Mouse (Mus musculus) naive thymus-derived CD4-positive, alpha-beta T cell, adult 2 months (primary cell): ENCODE measurements around the gene Sh2d3c.

Source experiments
- DNase-seq: peaks from one replicate; pipeline ENCODE4 v3.0.0-alpha.2; 2011; ENCODE audit warnings: low read depth

Sh2d3c gene

GRCm38 (mm10) chr2:32724832-32725790 lies 4.3 kb downstream of the Sh2d3c start:
- DNase-seq = peak; percentile 83

- DNase-seq = peak; percentile 76
These were observed 6.6 kb downstream of the Sh2d3c start for GRCm38 (mm10) chr2:32727435-32727834.

GRCm38 (mm10) chr2:32728463-32728862 lies 7.6 kb downstream of the Sh2d3c start:
- DNase-seq = no peak

- no peak for DNase-seq
These were observed 8.7 kb downstream of the Sh2d3c start for GRCm38 (mm10) chr2:32729547-32729946.

- no peak for DNase-seq
These were observed 10.0 kb downstream of the Sh2d3c start for GRCm38 (mm10) chr2:32730854-32731253.

GRCm38 (mm10) chr2:32731911-32732310 lies 11.1 kb downstream of the Sh2d3c start:
- DNase-seq = no peak

GRCm38 (mm10) chr2:32732695-32733094 lies 11.8 kb downstream of the Sh2d3c start:
- no peak for DNase-seq

GRCm38 (mm10) chr2:32734480-32734879 lies 13.6 kb downstream of the Sh2d3c start:
- no peak for DNase-seq

GRCm38 (mm10) chr2:32734933-32735332 lies 14.1 kb downstream of the Sh2d3c start:
- no peak for DNase-seq

- no peak for DNase-seq
These were observed 15.5 kb downstream of the Sh2d3c start for GRCm38 (mm10) chr2:32736306-32736829.

- no peak for DNase-seq
These were observed 16.2 kb downstream of the Sh2d3c start for GRCm38 (mm10) chr2:32737008-32737407.

- no peak for DNase-seq
These were observed 18.5 kb downstream of the Sh2d3c start for GRCm38 (mm10) chr2:32739311-32739710.

GRCm38 (mm10) chr2:32740916-32741272 lies 20.0 kb downstream of the Sh2d3c start, which contains the start of gene 6330409D20Rik:
Gene 6330409D20Rik (minus strand): TSS chr2:32741016.
- DNase-seq = no peak

- no peak for DNase-seq
These were observed 20.7 kb downstream of the Sh2d3c start for GRCm38 (mm10) chr2:32741273-32742172.

- no peak for DNase-seq
These were observed 21.3 kb downstream of the Sh2d3c start for GRCm38 (mm10) chr2:32742173-32742531.

- DNase-seq = no peak
These were observed 23.6 kb downstream of the Sh2d3c start for GRCm38 (mm10) chr2:32744272-32744982.

GRCm38 (mm10) chr2:32749082-32749481 lies 28.2 kb downstream of the Sh2d3c start:
- DNase-seq = no peak

GRCm38 (mm10) chr2:32750199-32750598 lies 29.3 kb downstream of the Sh2d3c start:
- DNase-seq = no peak

GRCm38 (mm10) chr2:32750887-32751664 lies 30.2 kb downstream of the Sh2d3c start:
- no peak for DNase-seq

- DNase-seq = no peak
These were observed 30.8 kb downstream of the Sh2d3c start for GRCm38 (mm10) chr2:32751665-32752033.

GRCm38 (mm10) chr2:32752181-32752580 lies 31.3 kb downstream of the Sh2d3c start:
- no peak for DNase-seq
